Mouse (Mus musculus) adrenal gland, adult 10 weeks (tissue): ENCODE data around the gene Krt12. TPM values are rescaled to one million over a fixed set of nuclear protein-coding genes. Genes with fewer than 3 reads are reported as not detected.

Experiments used
- polyA plus RNA-seq: library from polyadenylated mRNA; stranded (reverse); fragments of 350-450 nt; fragmentation: Illumina TruSeq; extraction: RNeasy Lipid Tissue Mini Kit (QIAGEN cat#74804); gene quantifications from one replicate; pipeline ENCODE4 v1.2.3, GENCODE M21; 2014; ENCODE audit warnings: low read depth, low replicate concordance

Gene Krt12
- not detected for polyA plus RNA-seq

GRCm38 (mm10) chr11:99422159-99422558, at the start of gene Krt12:
Gene Krt12 (minus strand): TSS chr11:99422259.

GRCm38 (mm10) chr11:99437972-99438371, 15.9 kb upstream of the Krt12 start, which contains the start of gene Krt20:
Gene Krt20 (minus strand): TSS chr11:99438150.

GRCm38 (mm10) chr11:99389264-99389663, 32.8 kb downstream of the Krt12 start, which contains the start of gene Krt10:
Gene Krt10 (minus strand): TSS chr11:99389364.

GRCm38 (mm10) chr11:99374803-99375202, 47.3 kb downstream of the Krt12 start, which contains the start of gene Krt28:
Gene Krt28 (minus strand): TSS chr11:99374903.

Other genes with a start within 250 kb of the Krt12 start
- gene Smarce1, start 191.2 kb downstream of the Krt12 start, polyA plus RNA-seq, result 138 TPM
- gene Krt222, start 178.2 kb downstream of the Krt12 start, polyA plus RNA-seq, result 6.1 TPM
- not detected for gene Krt24, start 137.0 kb downstream of the Krt12 start, polyA plus RNA-seq
- not detected for gene Krt25, start 99.3 kb downstream of the Krt12 start, polyA plus RNA-seq
- gene Krt26, start 84.3 kb downstream of the Krt12 start, polyA plus RNA-seq, result not detected
- not detected for gene Krt27, start 71.2 kb downstream of the Krt12 start, polyA plus RNA-seq
- gene Krt28, start 47.4 kb downstream of the Krt12 start, polyA plus RNA-seq, result not detected
- 14.8 TPM for gene Krt10, start 32.9 kb downstream of the Krt12 start, polyA plus RNA-seq
- gene Krt20, start 15.9 kb upstream of the Krt12 start, polyA plus RNA-seq, result not detected
- gene Krt23, start 70.9 kb upstream of the Krt12 start, polyA plus RNA-seq, result not detected
- gene Krt39, start 99.1 kb upstream of the Krt12 start, polyA plus RNA-seq, result not detected
- gene Krt40, start 120.9 kb upstream of the Krt12 start, polyA plus RNA-seq, result not detected
- not detected for gene Krtap3-3, start 128.6 kb upstream of the Krt12 start, polyA plus RNA-seq
- gene Krtap3-2, start 134.6 kb upstream of the Krt12 start, polyA plus RNA-seq, result not detected
- not detected for gene Gm11939, start 137.2 kb upstream of the Krt12 start, polyA plus RNA-seq
- gene Krtap3-1, start 144.4 kb upstream of the Krt12 start, polyA plus RNA-seq, result not detected
- gene Krtap1-5, start 158.8 kb upstream of the Krt12 start, polyA plus RNA-seq, result not detected
- not detected for gene Krtap1-4, start 161.4 kb upstream of the Krt12 start, polyA plus RNA-seq
- not detected for gene Krtap1-3, start 169.1 kb upstream of the Krt12 start, polyA plus RNA-seq
- not detected for gene Krtap9-3, start 175.8 kb upstream of the Krt12 start, polyA plus RNA-seq
- not detected for gene Gm11938, start 181.0 kb upstream of the Krt12 start, polyA plus RNA-seq
- not detected for gene Gm11937, start 187.9 kb upstream of the Krt12 start, polyA plus RNA-seq
- not detected for gene Krtap2-4, start 192.6 kb upstream of the Krt12 start, polyA plus RNA-seq
- gene Gm11562, start 198.2 kb upstream of the Krt12 start, polyA plus RNA-seq, result not detected
- gene Krtap4-1, start 206.0 kb upstream of the Krt12 start, polyA plus RNA-seq, result not detected
- gene Krtap4-2, start 212.8 kb upstream of the Krt12 start, polyA plus RNA-seq, result not detected
- not detected for gene Krtap4-7, start 221.8 kb upstream of the Krt12 start, polyA plus RNA-seq
- gene Gm11555, start 228.0 kb upstream of the Krt12 start, polyA plus RNA-seq, result not detected
- gene Gm11563, start 236.7 kb upstream of the Krt12 start, polyA plus RNA-seq, result not detected
- not detected for gene Krtap4-6, start 243.7 kb upstream of the Krt12 start, polyA plus RNA-seq